Mouse (Mus musculus) cerebellum, adult 8-10 months (tissue): ENCODE results near the gene Ddx23.

ENCODE experiments used
- DNase-seq: peaks from one replicate; pipeline ENCODE4 v3.0.0; 2022

Gene Ddx23

GRCm38 (mm10) chr15:98662567-98663545 is at the start of gene Ddx23:
Gene Ddx23 (minus strand): TSS chr15:98662894.
- peak; percentile 91 for DNase-seq

GRCm38 (mm10) chr15:98710442-98710841 is 47.7 kb upstream of the Ddx23 start:
- peak; percentile 58 for DNase-seq

- peak; percentile 83 for DNase-seq
Observed at GRCm38 (mm10) chr15:98707766-98708372, 45.2 kb upstream of the Ddx23 start, which contains the start of gene Ccdc65. Gene Ccdc65 (plus strand): TSS chr15:98708207.

- no peak for DNase-seq
Observed at GRCm38 (mm10) chr15:98704312-98704711, 41.6 kb upstream of the Ddx23 start.

- DNase-seq, result peak; percentile 90
Observed at GRCm38 (mm10) chr15:98699190-98700105, 36.8 kb upstream of the Ddx23 start.

GRCm38 (mm10) chr15:98696216-98696615 is 33.5 kb upstream of the Ddx23 start:
- DNase-seq, result no peak

- DNase-seq, result no peak
Observed at GRCm38 (mm10) chr15:98695726-98696125, 33.0 kb upstream of the Ddx23 start.

GRCm38 (mm10) chr15:98692171-98692715 is 29.5 kb upstream of the Ddx23 start:
- no peak for DNase-seq

GRCm38 (mm10) chr15:98691486-98692147 is 28.9 kb upstream of the Ddx23 start:
- DNase-seq, result no peak

- DNase-seq, result no peak
Observed at GRCm38 (mm10) chr15:98689682-98690081, 27.0 kb upstream of the Ddx23 start.

GRCm38 (mm10) chr15:98685926-98686325 is 23.2 kb upstream of the Ddx23 start:
- no peak for DNase-seq

GRCm38 (mm10) chr15:98683746-98684145 is 21.1 kb upstream of the Ddx23 start:
- no peak for DNase-seq

GRCm38 (mm10) chr15:98683177-98683576 is 20.5 kb upstream of the Ddx23 start:
- no peak for DNase-seq

- no peak for DNase-seq
Observed at GRCm38 (mm10) chr15:98681633-98682032, 18.9 kb upstream of the Ddx23 start.

GRCm38 (mm10) chr15:98680660-98681059 is 18.0 kb upstream of the Ddx23 start:
- DNase-seq, result no peak

GRCm38 (mm10) chr15:98677977-98678376 is 15.3 kb upstream of the Ddx23 start:
- no peak for DNase-seq

GRCm38 (mm10) chr15:98676940-98677728 is 14.4 kb upstream of the Ddx23 start, which contains the start of gene Rnd1:
Gene Rnd1 (minus strand): TSS chr15:98677461.
- DNase-seq, result peak; percentile 91

- peak; percentile 63 for DNase-seq
Observed at GRCm38 (mm10) chr15:98676471-98676870, 13.8 kb upstream of the Ddx23 start.

- no peak for DNase-seq
Observed at GRCm38 (mm10) chr15:98675634-98676250, 13.0 kb upstream of the Ddx23 start.

- no peak for DNase-seq
Observed at GRCm38 (mm10) chr15:98674994-98675545, 12.4 kb upstream of the Ddx23 start.
